Mouse (Mus musculus) ES-CJ7 (cell line): ENCODE data around the gene Zswim4.

Experiments used
- DNase-seq: peaks from one replicate; pipeline ENCODE4 v3.0.0; 2011; ENCODE audit warnings: low read depth, low spot score

Zswim4 gene

DNA sequence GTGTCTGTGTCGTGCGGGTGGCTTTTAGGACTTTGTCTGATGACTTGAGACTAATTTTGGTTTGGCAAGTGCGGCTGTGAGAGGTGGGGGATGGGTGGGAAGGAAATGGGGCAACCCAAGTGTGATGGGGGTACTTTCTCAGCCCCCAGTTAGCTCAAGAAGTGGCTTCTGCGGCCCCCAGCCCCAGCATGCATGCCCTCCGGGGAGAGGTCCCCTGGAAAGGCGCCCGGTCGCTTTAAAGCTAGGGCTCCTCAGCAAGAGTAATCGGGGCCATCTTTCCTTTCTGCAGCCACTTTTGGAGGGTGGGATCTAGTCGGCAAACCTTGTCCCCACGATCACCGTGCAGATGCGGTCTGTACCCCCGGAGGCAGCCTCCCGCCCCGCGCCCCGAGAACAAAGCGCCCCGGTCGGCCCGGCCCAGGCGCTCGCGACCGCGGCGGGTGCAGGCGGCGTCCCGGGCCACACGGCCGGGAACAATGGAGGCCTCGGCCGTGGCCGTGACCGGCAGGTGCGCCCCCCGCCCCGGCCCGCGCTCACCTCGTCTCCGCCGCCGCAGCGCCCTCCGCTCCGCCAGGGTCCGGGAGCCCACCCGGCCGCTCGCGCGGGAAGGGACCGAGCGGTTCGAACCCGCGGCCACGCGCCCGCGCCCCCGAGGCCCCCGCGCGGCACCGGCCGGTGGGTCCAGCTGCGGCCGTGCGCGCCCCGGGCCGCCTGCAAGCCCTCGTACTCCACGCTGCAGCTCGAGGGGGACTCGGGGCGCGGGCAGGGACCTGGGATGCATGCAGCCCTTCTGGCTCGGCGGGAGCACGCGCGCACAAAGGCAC, 53.4 kb downstream of the Zswim4 start:
- DNase-seq = no peak

DNA sequence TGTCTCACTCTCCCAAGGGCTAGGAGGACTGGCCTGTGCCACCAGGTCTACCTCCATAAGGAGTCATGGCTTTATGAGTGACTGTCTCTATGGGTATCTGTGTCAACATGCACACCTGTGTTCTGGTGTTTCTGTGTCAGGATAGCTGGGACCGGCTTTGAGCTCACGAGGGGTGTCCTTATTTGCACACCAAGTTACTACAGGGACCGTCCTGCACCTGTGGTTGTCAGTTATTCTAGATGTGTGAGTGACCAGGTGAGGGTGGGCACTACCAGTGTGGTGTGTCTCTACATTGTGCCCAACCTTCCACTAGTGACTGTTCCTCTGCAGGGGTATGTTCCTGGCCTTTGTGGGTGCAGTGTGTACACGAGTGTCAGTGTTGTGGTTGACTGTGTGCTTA, 54.0 kb downstream of the Zswim4 start:
- no peak for DNase-seq

DNA sequence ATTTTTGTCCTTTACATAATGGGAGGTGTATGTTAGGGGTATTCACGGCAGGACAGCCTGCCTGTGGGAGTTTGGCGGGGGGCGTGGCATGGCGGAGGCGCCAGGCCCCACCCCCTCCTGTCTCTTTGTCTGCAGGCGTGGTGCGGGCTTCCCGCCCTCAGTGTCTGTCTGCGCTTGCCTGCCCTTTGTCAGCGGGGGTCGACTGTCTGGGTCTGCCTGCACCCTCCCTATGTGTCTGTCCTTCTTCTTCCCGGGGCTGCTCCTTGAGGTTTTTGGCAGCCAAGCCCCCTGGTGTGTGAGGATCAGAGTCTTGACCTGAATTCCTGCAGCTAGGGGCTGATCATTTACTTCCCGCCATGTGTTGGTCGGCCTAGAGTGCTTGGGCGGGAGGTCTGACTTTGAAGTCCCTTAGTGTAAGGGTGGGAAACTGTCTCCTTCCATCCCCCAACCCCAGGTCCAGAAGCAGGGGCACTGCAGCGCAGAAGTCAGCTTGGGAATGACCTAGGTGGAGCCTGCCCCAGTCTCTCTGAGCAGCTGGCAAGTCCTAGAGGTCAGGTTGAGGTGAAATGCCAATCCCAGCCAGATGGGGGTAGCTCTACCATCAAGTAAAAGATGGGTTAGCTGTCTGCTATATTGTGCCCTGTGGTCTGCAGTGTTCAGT, 56.2 kb downstream of the Zswim4 start:
- DNase-seq = peak; percentile 98

DNA sequence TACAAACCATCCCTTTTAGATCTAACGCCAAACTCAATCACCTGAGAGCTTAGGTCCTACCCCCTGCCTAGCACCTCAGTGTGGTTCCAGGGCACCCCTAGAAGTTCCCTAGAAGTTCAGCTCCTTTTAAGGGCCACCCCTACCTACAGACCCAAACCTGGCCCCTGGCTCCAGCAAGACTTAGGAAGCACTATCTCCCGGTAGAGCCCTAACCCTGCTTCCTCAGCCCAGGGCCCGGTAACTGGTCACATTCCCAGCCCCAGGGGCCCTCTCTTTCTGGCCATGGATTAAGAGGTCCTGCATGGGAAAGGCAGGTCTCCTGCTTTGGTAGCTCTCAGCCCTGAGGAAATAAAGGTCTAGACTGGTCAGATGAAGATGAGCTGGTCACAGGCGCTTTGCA, 56.9 kb downstream of the Zswim4 start:
- DNase-seq = no peak

DNA sequence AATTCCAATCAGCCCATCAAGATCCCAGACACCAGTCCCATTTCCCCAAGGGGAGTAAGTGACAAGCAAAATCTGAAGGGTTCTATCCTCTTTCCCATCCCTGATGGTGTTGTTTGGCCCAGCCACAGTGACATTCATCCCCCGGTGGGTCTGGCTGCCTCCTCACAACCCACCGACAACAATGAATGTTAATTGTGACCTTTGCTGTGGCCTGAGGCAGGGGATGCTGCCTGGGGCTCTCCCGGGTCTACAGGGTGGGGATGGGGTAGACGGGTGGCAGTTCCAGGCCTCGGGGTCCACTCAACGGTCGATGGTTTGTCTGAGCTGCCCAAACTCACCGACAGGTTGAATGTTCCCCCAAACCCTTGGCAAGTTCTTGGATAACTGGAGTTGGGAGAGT, 58.3 kb downstream of the Zswim4 start:
- DNase-seq = peak; percentile 61

DNA sequence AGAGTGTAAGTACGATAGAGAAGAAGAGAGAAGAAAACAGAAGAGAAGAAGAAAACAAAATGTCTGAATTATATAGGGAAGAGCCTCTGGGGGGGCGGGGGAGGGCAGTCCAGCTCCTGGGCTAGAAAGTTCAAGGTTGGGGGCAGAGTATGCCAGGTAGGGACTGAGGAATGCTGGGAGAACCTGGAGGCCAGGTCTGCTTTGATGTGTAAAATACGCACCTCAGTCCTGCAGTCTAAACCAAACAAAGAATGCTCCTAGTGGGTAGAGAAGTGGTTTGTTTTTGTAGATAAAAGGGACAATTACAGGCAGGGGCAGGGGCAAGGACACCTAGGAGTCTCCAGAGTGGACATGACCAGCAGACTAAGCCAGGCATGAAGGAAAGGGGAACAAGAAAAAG, 59.5 kb downstream of the Zswim4 start:
- DNase-seq = peak; percentile 77

DNA sequence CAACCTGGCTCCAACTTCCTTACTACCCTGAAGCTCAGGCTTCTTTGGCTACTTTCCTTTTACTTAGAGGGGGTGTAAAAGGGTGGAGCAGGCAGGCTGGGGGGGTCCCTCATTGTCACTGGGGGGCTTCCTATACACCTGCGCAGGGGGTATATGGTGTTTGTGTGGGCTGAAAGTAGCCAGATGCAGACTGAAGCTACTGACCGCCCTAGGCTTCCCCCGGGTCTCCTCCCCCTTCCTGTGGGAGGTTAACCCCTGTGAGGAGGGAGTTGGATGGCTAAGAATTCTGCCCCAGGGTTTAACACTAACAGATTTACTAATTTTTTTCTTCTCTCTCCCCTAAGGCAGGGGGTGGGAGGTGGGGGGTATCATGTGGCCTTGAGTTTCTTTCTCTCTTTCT, 60.3 kb downstream of the Zswim4 start:
- DNase-seq = no peak

DNA sequence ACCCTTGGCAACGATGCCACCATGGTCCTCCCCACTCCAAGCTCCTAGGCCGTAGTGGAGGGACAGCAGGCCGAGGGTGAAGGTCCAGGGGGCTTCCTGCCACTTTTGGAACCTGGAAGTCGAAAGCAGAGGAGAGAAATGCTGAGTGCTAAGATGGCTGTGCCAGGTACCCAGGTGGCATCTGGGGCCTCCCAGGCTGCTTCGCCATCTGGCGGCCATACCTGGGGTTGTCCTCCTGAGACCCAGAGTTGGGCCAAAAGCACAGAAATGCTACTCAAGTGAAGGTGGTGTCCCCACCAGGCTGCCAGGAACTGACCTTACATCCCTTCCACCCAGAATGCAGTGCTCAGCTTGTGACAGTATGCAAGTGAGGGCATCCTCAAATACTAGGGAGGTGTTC, 63.0 kb downstream of the Zswim4 start:
- DNase-seq = no peak

DNA sequence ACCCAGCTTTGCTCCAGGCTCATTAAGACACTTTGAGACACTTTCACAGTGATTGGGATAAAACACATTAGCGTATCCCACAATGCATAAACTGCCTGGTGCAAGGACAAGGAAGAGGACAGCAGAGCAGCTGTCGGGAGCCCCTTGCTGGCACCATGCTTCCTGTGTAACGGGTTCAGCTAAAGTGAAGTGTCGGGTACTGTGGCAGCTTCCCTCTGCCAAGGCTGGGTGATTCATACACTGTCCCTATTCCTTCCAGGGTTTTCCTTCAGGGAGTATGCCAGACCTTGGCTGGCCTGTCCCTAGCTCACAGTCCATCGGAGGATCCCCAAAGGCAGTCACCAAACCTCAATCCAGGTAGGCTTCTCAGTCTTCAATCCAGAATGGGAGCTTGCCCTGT, 66.8 kb downstream of the Zswim4 start:
- DNase-seq = no peak

DNA sequence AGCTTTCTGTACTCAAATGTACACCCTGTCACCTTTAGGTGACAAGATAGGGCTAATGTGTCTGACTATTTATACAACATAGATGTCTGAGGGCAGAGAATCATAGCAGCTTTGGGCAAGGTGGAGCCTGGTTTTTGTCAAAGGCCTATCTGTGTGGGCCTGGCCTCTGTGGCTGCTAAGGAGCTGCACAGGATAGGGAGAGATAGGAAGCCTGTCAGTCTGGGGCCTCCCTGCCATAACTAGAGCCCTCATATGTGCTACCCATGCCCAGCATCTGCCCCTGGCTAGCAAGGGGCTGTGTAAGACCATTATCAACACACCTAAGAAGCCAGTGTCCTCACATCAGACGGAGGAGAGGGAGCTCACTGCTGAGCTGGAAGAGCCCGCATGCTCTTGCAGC, 69.2 kb downstream of the Zswim4 start:
- no peak for DNase-seq
